Mouse (Mus musculus) MEL (cell line): ENCODE data around the gene Arhgef1. TPM values are rescaled to one million over a fixed set of nuclear protein-coding genes. Genes with fewer than 3 reads are reported as not detected.

Source experiments
- DNase-seq: peaks from one replicate; pipeline ENCODE4 v3.0.0; 2011; ENCODE audit warnings: low read depth, low spot score
- H3K27ac ChIP-seq: 2 replicates; pipeline ENCODE4 v1.5.1; 2012; ENCODE audit warnings: low read depth, mild to moderate bottlenecking, control low read depth, low read length, moderate library complexity; ENCODE audit not compliant: control insufficient read depth
- H3K27me3 ChIP-seq, 2 experiments: fragments of 150-350 bp in 1 of 2; sonication (generic) in 1 of 2; 2 replicates each; pipeline ENCODE4 v1.6.1; 2012; ENCODE audit warnings: low read length in 2 of 2, mild to moderate bottlenecking in 2 of 2, improper control_type of control experiment in 1 of 2, moderate library complexity in 1 of 2; ENCODE audit not compliant: insufficient read depth in 2 of 2, control insufficient read depth in 1 of 2
- H3K36me3 ChIP-seq, 2 experiments: 2 replicates each; pipeline ENCODE4 v1.6.1; 2012 to 2014; ENCODE audit warnings: low read length in 2 of 2, improper control_type of control experiment in 1 of 2, inconsistent platforms in 1 of 2, mild to moderate bottlenecking in 1 of 2; ENCODE audit not compliant: insufficient read depth in 2 of 2, control insufficient read depth in 1 of 2
- H3K4me1 ChIP-seq, 2 experiments: fragments of 150-350 bp in 1 of 2; sonication (generic) in 1 of 2; 2 replicates each; pipeline ENCODE4 v1.6.1; 2012; ENCODE audit warnings: low read length in 2 of 2, improper control_type of control experiment in 1 of 2, mild to moderate bottlenecking in 1 of 2; ENCODE audit not compliant: insufficient read depth in 2 of 2, control insufficient read depth in 1 of 2
- H3K4me3 ChIP-seq, 2 experiments: fragments of 150-350 bp in 1 of 2; sonication (generic) in 1 of 2; 2 replicates each; pipeline ENCODE4 v1.5.1; 2012; ENCODE audit warnings: low read depth in 2 of 2, low read length in 2 of 2, mild to moderate bottlenecking in 2 of 2, moderate library complexity in 2 of 2, control low read depth in 1 of 2, improper control_type of control experiment in 1 of 2; ENCODE audit not compliant: control insufficient read depth in 1 of 2, insufficient read depth in 1 of 2
- H3K79me2 ChIP-seq: 2 replicates; pipeline ENCODE4 v1.6.1; 2012; ENCODE audit warnings: mild to moderate bottlenecking, low read length, moderate library complexity; ENCODE audit not compliant: control insufficient read depth, poor library complexity, insufficient read depth
- H3K9ac ChIP-seq: 2 replicates; pipeline ENCODE4 v1.6.1; 2012; ENCODE audit warnings: low read depth, mild to moderate bottlenecking, control low read depth, low read length, moderate library complexity; ENCODE audit not compliant: control insufficient read depth, poor library complexity, severe bottlenecking
- H3K9me3 ChIP-seq: fragments of 150-350 bp; sonication (generic); replicated peaks from 2 replicates; pipeline ENCODE4 v1.6.1; 2012; ENCODE audit warnings: mild to moderate bottlenecking, low read length, improper control_type of control experiment, moderate library complexity; ENCODE audit not compliant: insufficient read depth
- CHD1 ChIP-seq: IDR thresholded peaks from 2 replicates; pipeline ENCODE4 v1.6.1; 2012; ENCODE audit warnings: low read depth, mild to moderate bottlenecking, inconsistent platforms, low read length, improper control_type of control experiment
- CHD2 ChIP-seq: IDR thresholded peaks from 2 replicates; pipeline ENCODE4 v1.6.1; 2011; ENCODE audit warnings: low read length, improper control_type of control experiment
- CTCF ChIP-seq, 3 experiments: IDR thresholded peaks in 2 of 3; conservative IDR thresholded peaks in 1 of 3; 2 replicates each; pipeline ENCODE4 v1.5.1; 2011 to 2012; ENCODE audit warnings: low read length in 3 of 3, low read depth in 2 of 3, mild to moderate bottlenecking in 2 of 3, improper control_type of control experiment in 1 of 3, inconsistent platforms in 1 of 3, mixed read lengths in 1 of 3, moderate library complexity in 1 of 3; ENCODE audit not compliant: control insufficient read depth in 1 of 3, insufficient read depth in 1 of 3, poor library complexity in 1 of 3, severe bottlenecking in 1 of 3
- E2F4 ChIP-seq: IDR thresholded peaks from 2 replicates; pipeline ENCODE4 v1.6.1; 2011; ENCODE audit warnings: low read depth, low read length, improper control_type of control experiment, borderline replicate concordance
- ELF1 ChIP-seq: IDR thresholded peaks from 2 replicates; pipeline ENCODE4 v1.6.1; 2014; ENCODE audit warnings: low read depth, mild to moderate bottlenecking, inconsistent platforms, low read length, improper control_type of control experiment, moderate library complexity
- ETS1 ChIP-seq: IDR thresholded peaks from 2 replicates; pipeline ENCODE4 v1.6.1; 2012; ENCODE audit warnings: low read depth, mild to moderate bottlenecking, inconsistent platforms, low read length, improper control_type of control experiment, moderate library complexity
- GABPA ChIP-seq: IDR thresholded peaks from 2 replicates; pipeline ENCODE4 v1.6.1; 2012; ENCODE audit warnings: low read depth, mild to moderate bottlenecking, inconsistent platforms, low read length, improper control_type of control experiment, moderate library complexity
- GATA1 ChIP-seq: IDR thresholded peaks from 2 replicates; pipeline ENCODE4 v1.6.1; 2011; ENCODE audit warnings: low read depth, low read length, improper control_type of control experiment
- HCFC1 ChIP-seq: IDR thresholded peaks from 2 replicates; pipeline ENCODE4 v1.6.1; 2012; ENCODE audit warnings: low read depth, mild to moderate bottlenecking, inconsistent platforms, low read length, improper control_type of control experiment, moderate library complexity
- JUND ChIP-seq: IDR thresholded peaks from 2 replicates; pipeline ENCODE4 v1.6.1; 2011; ENCODE audit warnings: low read depth, mild to moderate bottlenecking, improper control_type of control experiment, low read length
- MAFK ChIP-seq: IDR thresholded peaks from 2 replicates; pipeline ENCODE4 v1.6.1; 2011; ENCODE audit warnings: low read depth, mild to moderate bottlenecking, low read length, improper control_type of control experiment, borderline replicate concordance
- MEF2A ChIP-seq: IDR thresholded peaks from 2 replicates; pipeline ENCODE4 v1.6.1; 2014; ENCODE audit warnings: low read depth, mild to moderate bottlenecking, inconsistent platforms, low read length, improper control_type of control experiment; ENCODE audit not compliant: poor library complexity, insufficient replicate concordance, severe bottlenecking; ENCODE audit errors: extremely low read depth
- MXI1 ChIP-seq: IDR thresholded peaks from 2 replicates; pipeline ENCODE4 v1.6.1; 2011; ENCODE audit warnings: mild to moderate bottlenecking, low read depth, low read length, improper control_type of control experiment
- NELFE ChIP-seq: IDR thresholded peaks from 2 replicates; pipeline ENCODE4 v1.6.1; 2011; ENCODE audit warnings: low read depth, low read length, improper control_type of control experiment
- POLR2A ChIP-seq, 2 experiments: IDR thresholded peaks; 2 replicates each; pipeline ENCODE4 v1.6.1; 2011 to 2012; ENCODE audit warnings: low read length in 2 of 2, mild to moderate bottlenecking in 2 of 2, control low read depth in 1 of 2, improper control_type of control experiment in 1 of 2, low read depth in 1 of 2, moderate library complexity in 1 of 2; ENCODE audit not compliant: control insufficient read depth in 1 of 2, insufficient read depth in 1 of 2, poor library complexity in 1 of 2
- POLR2AphosphoS2 ChIP-seq: IDR thresholded peaks from 2 replicates; pipeline ENCODE4 v1.6.1; 2011; ENCODE audit warnings: low read length, improper control_type of control experiment
- POLR2AphosphoS5 ChIP-seq: IDR thresholded peaks from 2 replicates; pipeline ENCODE4 v1.6.1; 2012; ENCODE audit warnings: low read depth, borderline replicate concordance, mild to moderate bottlenecking, inconsistent platforms, low read length, moderate library complexity, mixed read lengths
- RAD21 ChIP-seq: IDR thresholded peaks from 2 replicates; pipeline ENCODE4 v1.6.1; 2011; ENCODE audit warnings: mild to moderate bottlenecking, low read depth, low read length, improper control_type of control experiment
- UBTF ChIP-seq: IDR thresholded peaks from 2 replicates; pipeline ENCODE4 v1.6.1; 2012; ENCODE audit warnings: low read depth, mild to moderate bottlenecking, inconsistent platforms, low read length, improper control_type of control experiment, moderate library complexity, borderline replicate concordance; ENCODE audit not compliant: insufficient read depth
- USF1 ChIP-seq: IDR thresholded peaks from 2 replicates; pipeline ENCODE4 v1.6.1; 2014; ENCODE audit warnings: low read depth, mild to moderate bottlenecking, inconsistent platforms, low read length, improper control_type of control experiment, moderate library complexity
- ZNF384 ChIP-seq: IDR thresholded peaks from 2 replicates; pipeline ENCODE4 v1.6.1; 2012; ENCODE audit warnings: low read depth, mild to moderate bottlenecking, inconsistent platforms, low read length, improper control_type of control experiment
- polyA plus RNA-seq, 2 experiments: library from polyadenylated mRNA; stranded (reverse) in 1 of 2; unstranded in 1 of 2; fragments of >175 nt in 1 of 2; fragments of >200 nt in 1 of 2; gene quantifications; 2 replicates each; pipeline versions ENCODE4 v1.2.1 to v1.2.4; 2012; ENCODE audit warnings: low replicate concordance in 2 of 2, low read depth in 1 of 2; ENCODE audit not compliant: insufficient read length in 2 of 2, insufficient read depth in 1 of 2, missing spikeins in 1 of 2
- total RNA-seq: library from RNA; depleted of rRNA; stranded (reverse); fragments of 300-350 nt; gene quantifications from 2 replicates; pipeline ENCODE4 v1.2.3, GENCODE M21; 2012

Arhgef1 gene
- total and polyA plus RNA-seq, 3 experiments = 53.3 to 163 TPM; not detected in 1

- no peaks in the 10 kb centered on the region for H3K36me3 ChIP-seq
- peaks cover 5 to 16% of the 10 kb centered on the region in 2 experiments for H3K27me3 ChIP-seq
- H3K79me2 ChIP-seq = no peaks in the 10 kb centered on the region
- H3K9me3 ChIP-seq = no peaks in the 10 kb centered on the region
- H3K9ac ChIP-seq = no peak within 1 kb of the TSS
- H3K4me3 ChIP-seq = no peak within 1 kb of the TSS
- no peak for DNase-seq
- no peak for TF ChIP-seq POLR2AphosphoS2
- no peak for TF ChIP-seq UBTF
- TF ChIP-seq POLR2AphosphoS5 = no peak
- no peak for TF ChIP-seq ETS1
- no peak for TF ChIP-seq GATA1
- TF ChIP-seq USF1 = no peak
- TF ChIP-seq POLR2A (IDR thresholded peaks at IDR 0.05; ENCODE audit: control insufficient read depth in 1 of 2, insufficient read depth in 1 of 2, low read depth in 1 of 2, low read length in 2 of 2, poor library complexity in 1 of 2) = no peak
- TF ChIP-seq CTCF (IDR thresholded peaks at IDR 0.05 in 2 of 3, conservative IDR thresholded peaks at IDR 0.05 in 1 of 3; ENCODE audit: control insufficient read depth in 1 of 3, insufficient read depth in 1 of 3, low read depth in 2 of 3, low read length in 3 of 3, poor library complexity in 1 of 3, severe bottlenecking in 1 of 3) = no peak
- TF ChIP-seq GABPA = no peak
- TF ChIP-seq ELF1 = no peak
- TF ChIP-seq MAFK = no peak
- no peak for TF ChIP-seq CHD2
- no peaks in the 10 kb centered on the region for H3K4me1 ChIP-seq
- H3K27ac ChIP-seq = no peak within 1 kb of the TSS
These were observed 33.1 kb upstream of the Arhgef1 start, which contains the start of the genes Lypd4 and Dmrtc2 for GRCm38 (mm10) chr7:24869532-24870165. Gene Lypd4, minus strand, starts transcription at chr7:24869941. Gene Dmrtc2, plus strand, starts transcription at chr7:24870057.

GRCm38 (mm10) chr7:24877588-24877987, 25.1 kb upstream of the Arhgef1 start:
- Histone ChIP-seq H3K9me3 (no peaks in the 10 kb centered on the region), H3K36me3 (no peaks in the 10 kb centered on the region), H3K27me3 (peaks cover 25 to 31% of the 10 kb centered on the region in 2 experiments), H3K27ac (no peak overlapping the region), H3K9ac (no peak overlapping the region), H3K4me3 (no peak overlapping the region), H3K79me2 (no peaks in the 10 kb centered on the region), H3K4me1 (peaks cover 0 to under 1% of the 10 kb centered on the region in 2 experiments; a peak in 2 of 4 replicates)
- no peak for DNase-seq
- TF ChIP-seq MEF2A (no peak), UBTF (no peak), RAD21 (no peak), JUND (no peak), USF1 (no peak), HCFC1 (no peak), CHD1 (no peak), CHD2 (no peak), ETS1 (no peak), E2F4 (no peak), ZNF384 (no peak), NELFE (no peak), MXI1 (no peak)
